Mouse (Mus musculus): Measurements from ENCODE around the gene Atg5.

- TF ChIP-seq CTCF (IDR thresholded peaks at IDR 0.05) (no peak), EP300 (IDR thresholded peaks at IDR 0.05) (no peak)
Measured at GRCm38 (mm10) chr10:44391509-44392290, 123.5 kb downstream of the Atg5 start.

Measured in lung, postnatal 0 days (tissue).